Mouse (Mus musculus) ES-CJ7 (cell line): ENCODE data around the gene 4921507P07Rik.
"Not testable (repeated sequence)": the region's sequence is repeated elsewhere in the genome, so short reads cannot be mapped to it uniquely, and the experiment has no call there.

Experiments
- DNase-seq: peaks from one replicate; pipeline ENCODE4 v3.0.0; 2011; ENCODE audit warnings: low read depth, low spot score

4921507P07Rik gene

GRCm38 (mm10) chr6:50557566-50557965, 38.9 kb downstream of the 4921507P07Rik start:
- no peak for DNase-seq

- not testable (repeated sequence) for DNase-seq
Measured at GRCm38 (mm10) chr6:50554223-50554622, 42.2 kb downstream of the 4921507P07Rik start.

- DNase-seq = no peak
Measured at GRCm38 (mm10) chr6:50552881-50553518, 43.4 kb downstream of the 4921507P07Rik start.

GRCm38 (mm10) chr6:50549791-50550190, 46.6 kb downstream of the 4921507P07Rik start:
- DNase-seq = no peak

GRCm38 (mm10) chr6:50549051-50549450, 47.4 kb downstream of the 4921507P07Rik start:
- DNase-seq = no peak

GRCm38 (mm10) chr6:50545412-50546043, 50.9 kb downstream of the 4921507P07Rik start:
- peak; percentile 65 for DNase-seq

- no peak for DNase-seq
Measured at GRCm38 (mm10) chr6:50542535-50542934, 53.9 kb downstream of the 4921507P07Rik start.

- DNase-seq = no peak
Measured at GRCm38 (mm10) chr6:50539641-50540040, 56.8 kb downstream of the 4921507P07Rik start.

- DNase-seq = peak; percentile 90
Measured at GRCm38 (mm10) chr6:50536461-50536892, 60.0 kb downstream of the 4921507P07Rik start.

- no peak for DNase-seq
Measured at GRCm38 (mm10) chr6:50535346-50535745, 61.1 kb downstream of the 4921507P07Rik start.

GRCm38 (mm10) chr6:50531920-50532319, 64.5 kb downstream of the 4921507P07Rik start:
- DNase-seq = no peak

GRCm38 (mm10) chr6:50531003-50531402, 65.4 kb downstream of the 4921507P07Rik start:
- DNase-seq = no peak

GRCm38 (mm10) chr6:50529194-50529593, 67.2 kb downstream of the 4921507P07Rik start:
- DNase-seq = no peak

GRCm38 (mm10) chr6:50527416-50527815, 69.0 kb downstream of the 4921507P07Rik start:
- no peak for DNase-seq

GRCm38 (mm10) chr6:50526597-50527024, 69.8 kb downstream of the 4921507P07Rik start:
- DNase-seq = peak; percentile 75

- no peak for DNase-seq
Measured at GRCm38 (mm10) chr6:50525846-50526245, 70.6 kb downstream of the 4921507P07Rik start.

GRCm38 (mm10) chr6:50524261-50524896, 72.1 kb downstream of the 4921507P07Rik start:
- DNase-seq = no peak
